Mouse (Mus musculus) left cerebral cortex, postnatal 25 days (tissue): ENCODE measurements at regions not wholly inside any gene's neighbourhood (a gene's known extent, or its start where the extent isn't known, plus 50 kb on each side); places are given as distances from the start of the nearest gene placed in this dataset.

Experiments
- DNase-seq, 2 experiments: peaks; one replicate each; pipeline ENCODE4 v3.0.0; 2022; ENCODE audit warnings: low spot score in 2 of 2, mixed read lengths in 1 of 2
- intact Hi-C: fragments of 180-260 bp; cut with DNase I; formaldehyde crosslinking; loops from one replicate; pipeline ENCODE4 v1.15.1; 2025

- intact Hi-C loops: no loop called here
- no peak for DNase-seq
Measured at GRCm38 (mm10) chr12:106904202-106904601, 584.2 kb upstream of the 3110018I06Rik start.

GRCm38 (mm10) chr12:106912782-106913181 is 575.6 kb upstream of the 3110018I06Rik start:
- no peak for DNase-seq
- intact Hi-C loops: no loop called here

- intact Hi-C loops: no loop called here
- DNase-seq: no peak
Measured at GRCm38 (mm10) chr12:106922571-106922991, 565.9 kb upstream of the 3110018I06Rik start.

GRCm38 (mm10) chr12:106928389-106928788 is 560.0 kb upstream of the 3110018I06Rik start:
- DNase-seq: no peak
- intact Hi-C loops: no loop called here

GRCm38 (mm10) chr12:106929161-106929560 is 559.3 kb upstream of the 3110018I06Rik start:
- intact Hi-C loops: no loop called here
- no peak for DNase-seq

- intact Hi-C loops: loop anchor here (10.0 kb wide), 1 partner anchor 1063 kb away; no protein-coding TSS in a partner anchor
- no peak for DNase-seq
Measured at GRCm38 (mm10) chr12:106931591-106931990, 556.8 kb upstream of the 3110018I06Rik start.

- intact Hi-C loops: loop anchor here (5.0 to 10.0 kb wide), 2 partner anchors 203 to 1055 kb away; no protein-coding TSS in a partner anchor
- DNase-seq: peak; percentile 53 to 94
Measured at GRCm38 (mm10) chr12:106939381-106939780, 549.1 kb upstream of the 3110018I06Rik start.

GRCm38 (mm10) chr12:106943874-106944273 is 544.6 kb upstream of the 3110018I06Rik start:
- intact Hi-C loops: no loop called here
- no peak for DNase-seq

- no peak for DNase-seq
Measured at GRCm38 (mm10) chr12:106952621-106953020, 535.8 kb upstream of the 3110018I06Rik start.

GRCm38 (mm10) chr12:106955778-106956177 is 532.7 kb upstream of the 3110018I06Rik start:
- peak; percentile 67 to 73 for DNase-seq
- intact Hi-C loops: no loop called here

More at GRCm38 (mm10) chr12:106952621-106953020, 535.8 kb upstream of the 3110018I06Rik start:
- intact Hi-C loops: no loop called here

GRCm38 (mm10) chr12:106956266-106956665 is 532.2 kb upstream of the 3110018I06Rik start:
- no peak for DNase-seq
- intact Hi-C loops: no loop called here

- intact Hi-C loops: no loop called here
- no peak for DNase-seq
Measured at GRCm38 (mm10) chr12:106961991-106962390, 526.4 kb upstream of the 3110018I06Rik start.

- intact Hi-C loops: no loop called here
- DNase-seq: no peak
Measured at GRCm38 (mm10) chr12:106963762-106964161, 524.7 kb upstream of the 3110018I06Rik start.

- no peak for DNase-seq
- intact Hi-C loops: no loop called here
Measured at GRCm38 (mm10) chr12:106969873-106970272, 518.6 kb upstream of the 3110018I06Rik start.

GRCm38 (mm10) chr12:106992421-106992820 is 496.0 kb upstream of the 3110018I06Rik start:
- intact Hi-C loops: no loop called here

GRCm38 (mm10) chr12:106993011-106993410 is 495.4 kb upstream of the 3110018I06Rik start:
- intact Hi-C loops: no loop called here

More at GRCm38 (mm10) chr12:106992421-106992820, 496.0 kb upstream of the 3110018I06Rik start:
- no peak for DNase-seq

GRCm38 (mm10) chr12:107010995-107011786 is 477.2 kb upstream of the 3110018I06Rik start:
- DNase-seq: peak; percentile 13 to 47
- intact Hi-C loops: no loop called here

More at GRCm38 (mm10) chr12:106993011-106993410, 495.4 kb upstream of the 3110018I06Rik start:
- DNase-seq: no peak

- no peak for DNase-seq
- intact Hi-C loops: no loop called here
Measured at GRCm38 (mm10) chr12:107016801-107017200, 471.6 kb upstream of the 3110018I06Rik start.

- intact Hi-C loops: no loop called here
- no peak for DNase-seq
Measured at GRCm38 (mm10) chr12:107021806-107022205, 466.6 kb upstream of the 3110018I06Rik start.

GRCm38 (mm10) chr12:107026821-107027220 is 461.6 kb upstream of the 3110018I06Rik start:
- intact Hi-C loops: no loop called here
- no peak for DNase-seq
